Mouse (Mus musculus) layer of hippocampus, postnatal 14 days (tissue): ENCODE data around the gene Surf4. TPM values are rescaled to one million over a fixed set of nuclear protein-coding genes. Genes with fewer than 3 reads are reported as not detected.
"Not testable (repeated sequence)": the region's sequence is repeated elsewhere in the genome, so short reads cannot be mapped to it uniquely, and the experiment has no call there.

Experiments
- DNase-seq, 2 experiments: peaks; one replicate each; pipeline ENCODE4 v3.0.0; 2021 to 2022; ENCODE audit warnings: low spot score in 2 of 2, mixed read lengths in 1 of 2
- total RNA-seq, 2 experiments: library from RNA; stranded (reverse); gene quantifications; 2 replicates each; pipeline ENCODE4 v1.2.3; 2021

Gene Surf4
- total RNA-seq, 2 experiments from 2014 or later: 60.2 to 61.7 TPM

- no peak for DNase-seq
Measured at GRCm38 (mm10) chr2:26906431-26906830, 27.3 kb downstream of the Surf4 start.

GRCm38 (mm10) chr2:26905936-26906335, 27.8 kb downstream of the Surf4 start:
- no peak for DNase-seq

- DNase-seq: no peak
Measured at GRCm38 (mm10) chr2:26903311-26903710, 30.4 kb downstream of the Surf4 start.

GRCm38 (mm10) chr2:26902467-26903220, 31.1 kb downstream of the Surf4 start, which contains the start of gene Surf6:
Gene Surf6, minus strand, starts transcription at chr2:26902879.
- peak; percentile 88 to 97 for DNase-seq

- DNase-seq: no peak
Measured at GRCm38 (mm10) chr2:26901834-26902400, 31.8 kb downstream of the Surf4 start.

GRCm38 (mm10) chr2:26900731-26901130, 33.0 kb downstream of the Surf4 start:
- DNase-seq: no peak

GRCm38 (mm10) chr2:26895898-26896297, 37.8 kb downstream of the Surf4 start:
- no peak for DNase-seq

GRCm38 (mm10) chr2:26886170-26886569, 47.6 kb downstream of the Surf4 start:
- not testable (repeated sequence) for DNase-seq

GRCm38 (mm10) chr2:26885541-26885940, 48.2 kb downstream of the Surf4 start:
- DNase-seq: not testable (repeated sequence)

GRCm38 (mm10) chr2:26878571-26878970, 55.2 kb downstream of the Surf4 start:
- DNase-seq: no peak

- DNase-seq: no peak
Measured at GRCm38 (mm10) chr2:26870666-26871065, 63.1 kb downstream of the Surf4 start.

Other genes starting within 250 kb of the Surf4 start
- not detected for gene Abo, start 68.9 kb downstream of the Surf4 start, total RNA-seq
- 10 to 100 TPM; 27.9 to 28.9 TPM for gene Surf6, start 31.0 kb downstream of the Surf4 start, total RNA-seq
- gene Med22, start 23.3 kb downstream of the Surf4 start, total RNA-seq: 10 to 100 TPM; 42.9 to 46.5 TPM
- 100 to 1,000 TPM; 274 to 302 TPM for gene Rpl7a, start 23.2 kb downstream of the Surf4 start, total RNA-seq
- 10 to 100 TPM; 32.4 to 38.4 TPM for gene Surf2, start 17.6 kb downstream of the Surf4 start, total RNA-seq
- gene Surf1, start 17.4 kb downstream of the Surf4 start, total RNA-seq: 10 to 100 TPM; 87.5 to 90.6 TPM
- under 1 TPM; 0.17 to 0.18 TPM for gene Stkld1, start 119 bp upstream of the Surf4 start, total RNA-seq
- 10 to 100 TPM; 53.5 to 55.7 TPM for gene Rexo4, start 30.5 kb upstream of the Surf4 start, total RNA-seq
- 1 to 10 TPM; 1.4 to 1.7 TPM for gene Adamts13, start 39.5 kb upstream of the Surf4 start, total RNA-seq
- gene Cacfd1, start 76.0 kb upstream of the Surf4 start, total RNA-seq: 10 to 100 TPM; 50.6 to 52.1 TPM
- gene Slc2a6, start 94.1 kb upstream of the Surf4 start, total RNA-seq: 10 to 100 TPM; 46.3 to 46.7 TPM
- 1 to 10 TPM; 1.1 to 1.4 TPM for gene Mymk, start 138.3 kb upstream of the Surf4 start, total RNA-seq
- 10 to 100 TPM; 12.7 to 14.7 TPM for gene Adamtsl2, start 145.5 kb upstream of the Surf4 start, total RNA-seq
- gene Fam163b, start 208.6 kb upstream of the Surf4 start, total RNA-seq: 100 to 1,000 TPM; 110 to 119 TPM
- gene Dbh, start 231.3 kb upstream of the Surf4 start, total RNA-seq: under 1 TPM; 0.48 to 0.91 TPM